Mouse (Mus musculus) embryonic fibroblast, embryonic 13.5 days (primary cell): ENCODE results near the gene Mcl1. TPM values are rescaled to one million over a fixed set of nuclear protein-coding genes. Genes with fewer than 3 reads are reported as not detected.

ENCODE experiments used
- H3K27ac ChIP-seq: 2 replicates; pipeline ENCODE4 v1.5.1; 2012; ENCODE audit warnings: low read length, control low read depth, inconsistent platforms; ENCODE audit not compliant: insufficient read depth
- H3K4me1 ChIP-seq: 2 replicates; pipeline ENCODE4 v1.6.1; 2011; ENCODE audit warnings: low read length; ENCODE audit not compliant: control insufficient read depth, insufficient read depth
- H3K4me3 ChIP-seq: 2 replicates; pipeline ENCODE4 v1.5.1; 2011; ENCODE audit warnings: mild to moderate bottlenecking, control low read depth, low read length; ENCODE audit not compliant: insufficient read depth
- CTCF ChIP-seq: IDR thresholded peaks from 2 replicates; pipeline ENCODE4 v1.5.1; 2011; ENCODE audit warnings: mild to moderate bottlenecking, control low read depth, low read length, moderate library complexity, borderline replicate concordance; ENCODE audit not compliant: insufficient read depth
- POLR2A ChIP-seq: IDR thresholded peaks from 2 replicates; pipeline ENCODE4 v1.6.1; 2011; ENCODE audit warnings: low read depth, mild to moderate bottlenecking, control low read depth, low read length, moderate library complexity
- polyA plus RNA-seq: library from polyadenylated mRNA; stranded (reverse); fragments of >200 nt; gene quantifications from 2 replicates; pipeline ENCODE4 v1.2.4, GENCODE M21; 2011; ENCODE audit warnings: low read depth; ENCODE audit not compliant: missing spikeins, insufficient read length

Mcl1 gene
- polyA plus RNA-seq, 1 experiment: 118 TPM

DNA sequence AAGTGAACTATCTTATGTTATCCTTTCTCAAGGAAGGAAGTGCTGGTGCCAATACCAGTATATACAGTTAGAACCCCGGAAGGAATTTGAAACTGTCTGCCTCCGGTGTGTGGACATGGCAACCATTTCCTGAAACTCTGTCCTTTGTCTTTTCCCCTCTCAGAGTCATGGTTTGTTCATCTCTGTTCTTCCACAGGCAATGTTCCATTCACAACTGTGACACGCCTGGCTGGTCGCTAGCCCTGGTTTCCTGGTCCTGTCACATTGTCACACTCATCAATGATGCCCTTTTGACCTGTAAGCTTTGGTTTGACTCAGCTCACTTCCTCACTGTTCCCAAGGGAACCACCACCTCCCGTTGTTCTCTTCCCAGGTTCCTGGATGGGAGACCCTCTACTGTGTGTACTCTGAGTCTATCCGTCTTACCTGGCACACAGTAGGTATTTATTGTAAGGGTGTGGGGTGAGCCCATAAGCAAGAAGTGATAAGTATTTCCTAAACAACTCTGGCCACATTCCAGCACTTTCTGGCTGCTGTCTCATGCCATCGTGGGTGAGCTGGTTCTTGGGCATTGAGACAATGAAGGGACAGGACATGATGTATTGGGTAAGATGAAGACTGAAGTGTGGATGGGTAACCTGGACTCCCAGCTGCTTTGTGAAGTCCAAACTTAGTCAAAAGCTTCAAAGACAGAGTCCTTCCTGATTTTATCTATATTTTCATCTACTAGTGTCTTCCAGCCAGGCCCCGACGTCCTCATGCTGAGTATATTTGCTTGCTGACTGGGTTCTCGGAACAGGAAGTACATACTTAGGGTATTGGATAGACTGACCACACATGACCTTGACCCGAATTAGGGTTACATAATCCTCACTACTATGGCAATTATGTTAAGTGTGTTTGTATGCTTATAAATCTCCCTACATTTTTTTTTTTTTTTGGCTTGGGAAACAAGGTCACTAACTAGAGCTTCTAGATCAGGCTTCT lies 35.5 kb downstream of the Mcl1 start:
- TF ChIP-seq CTCF: no peak
- TF ChIP-seq POLR2A: no peak
- Histone ChIP-seq H3K4me3 (no peak overlapping the region), H3K4me1 (peaks cover 30% of the 10 kb centered on the region), H3K27ac (no peak overlapping the region)

- Histone ChIP-seq H3K4me1 (peaks cover 27% of the 10 kb centered on the region), H3K27ac (no peak overlapping the region), H3K4me3 (no peak overlapping the region)
- TF ChIP-seq POLR2A (no peak), CTCF (no peak)
These were observed 36.5 kb downstream of the Mcl1 start for GRCm38 (mm10) chr3:95694808-95695703.

- Histone ChIP-seq H3K4me3 (no peak overlapping the region), H3K27ac (peak overlapping the region; percentile 39)
These were observed 37.2 kb downstream of the Mcl1 start for GRCm38 (mm10) chr3:95695796-95696195.

DNA sequence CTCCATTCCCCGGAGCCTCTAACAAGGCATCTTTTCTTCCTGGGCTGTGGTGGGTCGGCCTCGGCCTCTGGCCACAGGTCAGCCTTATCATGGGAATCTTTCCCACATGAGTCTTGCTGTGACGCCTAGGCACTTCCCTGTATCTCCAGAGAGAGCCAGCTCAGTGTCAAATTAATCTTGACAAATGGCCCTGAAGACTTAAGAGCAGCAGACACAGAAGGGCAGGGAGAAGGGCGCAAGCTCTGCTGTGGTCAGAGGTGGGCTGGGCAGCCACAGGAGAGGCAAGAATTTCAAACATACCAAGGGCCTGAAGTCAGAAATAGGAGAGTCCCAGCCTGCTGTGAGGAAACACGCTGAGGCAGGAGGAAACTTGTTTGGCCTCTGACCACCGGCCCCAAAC lies 37.8 kb downstream of the Mcl1 start:
- Histone ChIP-seq H3K4me3 (no peak overlapping the region), H3K4me1 (peaks cover 30% of the 10 kb centered on the region), H3K27ac (peak overlapping the region; percentile 63)
- TF ChIP-seq CTCF: no peak
- TF ChIP-seq POLR2A: no peak

More at GRCm38 (mm10) chr3:95695796-95696195, 37.2 kb downstream of the Mcl1 start:
- peaks cover 26% of the 10 kb centered on the region for H3K4me1 ChIP-seq
- TF ChIP-seq POLR2A (no peak), CTCF (no peak)

GRCm38 (mm10) chr3:95698286-95698685 lies 39.7 kb downstream of the Mcl1 start:
- Histone ChIP-seq H3K4me3 (no peak overlapping the region), H3K4me1 (peaks cover 37% of the 10 kb centered on the region), H3K27ac (no peak overlapping the region)
- TF ChIP-seq POLR2A (no peak), CTCF (no peak)

- Histone ChIP-seq H3K4me3 (no peak overlapping the region), H3K27ac (no peak overlapping the region), H3K4me1 (peaks cover 26% of the 10 kb centered on the region)
- TF ChIP-seq CTCF: no peak
- no peak for TF ChIP-seq POLR2A
These were observed 41.7 kb downstream of the Mcl1 start for GRCm38 (mm10) chr3:95700233-95700681.

DNA sequence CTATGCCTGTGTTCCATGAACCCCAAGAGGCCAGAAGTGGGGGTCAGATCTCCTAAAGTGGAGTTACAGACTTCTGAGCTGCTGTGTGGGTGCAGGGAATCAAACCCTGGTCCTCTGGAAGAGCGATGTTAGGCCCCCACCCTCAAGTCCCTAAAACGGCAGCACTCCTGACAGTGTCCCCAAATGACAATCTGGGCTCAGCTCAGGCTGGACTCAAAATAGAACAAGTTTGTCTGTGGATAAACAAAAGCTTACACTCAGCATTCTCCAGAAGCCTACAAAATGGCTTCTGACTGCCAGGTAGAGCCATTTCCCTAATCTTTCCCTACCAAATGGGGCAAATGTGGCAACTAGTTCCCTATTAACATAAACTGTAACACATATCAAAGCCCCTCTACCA lies 42.5 kb downstream of the Mcl1 start:
- Histone ChIP-seq H3K4me3 (no peak overlapping the region), H3K27ac (peak overlapping the region; percentile 86; the same call in 1 of the 2 replicates), H3K4me1 (peaks cover 18% of the 10 kb centered on the region)
- TF ChIP-seq POLR2A: no peak
- no peak for TF ChIP-seq CTCF

DNA sequence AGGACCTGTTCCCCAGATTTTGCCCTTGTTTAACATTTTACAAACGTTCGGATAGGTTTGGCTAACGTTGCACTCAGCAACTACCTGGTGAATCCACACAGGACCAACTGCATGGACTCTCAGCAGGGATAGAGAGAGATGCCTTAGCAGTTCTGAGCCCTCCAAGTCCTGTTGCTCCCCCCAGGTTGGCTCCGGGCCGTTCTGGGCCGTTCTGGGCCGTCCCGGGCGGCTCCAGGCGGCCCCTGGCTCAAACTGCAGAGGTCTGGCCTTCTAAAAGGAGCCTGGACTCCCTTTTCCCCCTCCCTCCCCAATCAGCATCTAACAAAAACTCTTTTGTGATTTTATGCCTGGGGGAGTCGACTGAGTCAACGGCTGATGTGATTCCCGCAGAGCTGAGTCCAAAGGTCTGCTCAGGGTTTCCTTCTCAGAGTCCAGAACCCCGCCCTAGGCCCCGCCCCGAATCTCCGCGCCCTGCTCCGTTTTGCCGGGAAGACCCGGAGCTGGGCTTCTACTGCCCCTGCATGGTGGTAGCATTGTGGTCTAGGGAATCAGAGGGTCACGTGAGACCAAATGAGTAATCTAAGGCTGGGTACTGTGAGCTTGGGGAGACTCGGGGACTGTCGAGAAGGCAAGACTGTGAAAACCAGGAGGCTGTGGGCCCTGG lies 43.4 kb downstream of the Mcl1 start:
- TF ChIP-seq CTCF (no peak), POLR2A (peak; percentile 45)
- peaks cover 15% of the 10 kb centered on the region for H3K4me1 ChIP-seq
- no peak overlapping the region for H3K4me3 ChIP-seq
- peak overlapping the region; percentile 86 for H3K27ac ChIP-seq

DNA sequence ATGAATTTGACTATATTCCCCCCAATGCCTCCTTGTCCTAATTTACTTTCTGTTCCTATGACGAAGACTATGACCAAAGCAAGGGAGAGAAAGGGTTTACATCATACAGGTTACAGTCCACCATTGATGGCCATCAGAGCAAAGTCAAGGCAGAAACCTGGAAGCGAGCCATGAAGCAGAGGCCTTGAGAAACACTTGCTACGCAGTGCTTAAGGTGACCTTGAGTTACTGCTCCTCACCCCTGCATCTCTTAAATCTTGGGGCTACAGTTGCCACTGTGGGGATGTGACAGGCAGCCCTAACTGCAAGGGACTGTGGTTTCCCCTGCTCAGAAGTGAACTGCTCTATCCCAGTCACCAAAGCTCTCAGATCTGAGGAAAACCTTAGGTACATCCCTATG lies 44.7 kb downstream of the Mcl1 start:
- H3K4me1 ChIP-seq: peaks cover 20% of the 10 kb centered on the region
- H3K27ac ChIP-seq: no peak overlapping the region
- no peak for TF ChIP-seq CTCF
- no peak overlapping the region for H3K4me3 ChIP-seq
